Mouse (Mus musculus): ENCODE measurements around the gene Rap1b. TPM values are rescaled to one million over a fixed set of nuclear protein-coding genes. Genes with fewer than 3 reads are reported as not detected.

Rap1b gene
- polyA plus RNA-seq, 1 experiment from 2014 or later = 174 TPM

GRCm38 (mm10) chr10:117796181-117796580, 49.7 kb downstream of the Rap1b start:
- DNase-seq (ENCODE audit: low spot score) (no peak), ATAC-seq (replicated peaks; ENCODE audit: low FRiP score, low read depth) (no peak)
- 0 out of 2 replicates have a peak, but pooled peaks cover 3% of the 10 kb centered on the region for H3K4me1 ChIP-seq (replicated peaks; ENCODE audit: insufficient read depth, low read length)
- no peak overlapping the region for H3K4me2 ChIP-seq (ENCODE audit: low read length)
- H3K9ac ChIP-seq (ENCODE audit: low read depth, low read length) = no peak overlapping the region
- WGBS = 93% methylated on average over 7 of the region's 7 CpGs
- TF ChIP-seq CTCF (IDR thresholded peaks at IDR 0.05; ENCODE audit: low read depth) = peak; percentile 42; the same call in 1 of the 2 replicates
- H3K4me3 ChIP-seq (replicated peaks; ENCODE audit: low read depth, low read length) = no peak overlapping the region
- no peaks in the 10 kb centered on the region for H3K9me3 ChIP-seq (replicated peaks; ENCODE audit: low read length)
- no peak overlapping the region for H3K27ac ChIP-seq
- H3K27me3 ChIP-seq (ENCODE audit: insufficient read depth, low read length) = no peaks in the 10 kb centered on the region
- no peaks in the 10 kb centered on the region for H3K36me3 ChIP-seq (ENCODE audit: insufficient read depth, low read length)

GRCm38 (mm10) chr10:117795206-117795605, 50.6 kb downstream of the Rap1b start:
- no peak overlapping the region for H3K4me2 ChIP-seq (ENCODE audit: low read length)
- H3K36me3 ChIP-seq (ENCODE audit: insufficient read depth, low read length) = no peaks in the 10 kb centered on the region
- ATAC-seq (replicated peaks; ENCODE audit: low FRiP score, low read depth) (no peak), DNase-seq (ENCODE audit: low spot score) (no peak)
- no peak overlapping the region for H3K9ac ChIP-seq (ENCODE audit: low read depth, low read length)
- TF ChIP-seq CTCF (IDR thresholded peaks at IDR 0.05; ENCODE audit: low read depth) = no peak
- no peak overlapping the region for H3K27ac ChIP-seq
- H3K4me1 ChIP-seq (replicated peaks; ENCODE audit: insufficient read depth, low read length) = 0 out of 2 replicates have a peak, but pooled peaks cover 3% of the 10 kb centered on the region
- no peaks in the 10 kb centered on the region for H3K9me3 ChIP-seq (replicated peaks; ENCODE audit: low read length)
- 86% methylated on average over 4 of the region's 4 CpGs for WGBS
- no peak overlapping the region for H3K4me3 ChIP-seq (replicated peaks; ENCODE audit: low read depth, low read length)
- H3K27me3 ChIP-seq (ENCODE audit: insufficient read depth, low read length) = no peaks in the 10 kb centered on the region

GRCm38 (mm10) chr10:117793436-117794030, 52.3 kb downstream of the Rap1b start:
- 73% methylated on average over 11 of the region's 11 CpGs for WGBS

GRCm38 (mm10) chr10:117792141-117793091, 53.4 kb downstream of the Rap1b start, which contains the start of gene Nup107:
Gene Nup107 (minus strand): TSS chr10:117792705.
- Histone ChIP-seq H3K9ac (ENCODE audit: low read depth, low read length) (peak within 1 kb of the TSS; percentile 82), H3K4me2 (ENCODE audit: low read length) (peak within 1 kb of the TSS; percentile 81), H3K4me3 (replicated peaks; ENCODE audit: low read depth, low read length) (peak within 1 kb of the TSS; percentile 85), H3K27ac (peak within 1 kb of the TSS; percentile 81), H3K4me1 (replicated peaks; ENCODE audit: insufficient read depth, low read length) (0 out of 2 replicates have a peak, but pooled peaks cover 3% of the 10 kb centered on the region), H3K36me3 (ENCODE audit: insufficient read depth, low read length) (peaks cover 4% of the 10 kb centered on the region; the same call in 1 of the 2 replicates), H3K27me3 (ENCODE audit: insufficient read depth, low read length) (no peaks in the 10 kb centered on the region), H3K9me3 (replicated peaks; ENCODE audit: low read length) (no peaks in the 10 kb centered on the region)
- ATAC-seq (replicated peaks; ENCODE audit: low FRiP score, low read depth) (peak; percentile 97), DNase-seq (ENCODE audit: low spot score) (peak; percentile 100)
- TF ChIP-seq CTCF (IDR thresholded peaks at IDR 0.05; ENCODE audit: low read depth) = 0 out of 2 replicates have a peak, but pooled peaks have one; percentile 3
- under 1% methylated on average over 75 of the region's 75 CpGs for WGBS

More at GRCm38 (mm10) chr10:117793436-117794030, 52.3 kb downstream of the Rap1b start:
- Histone ChIP-seq H3K27ac (peak overlapping the region; percentile 75), H3K9ac (ENCODE audit: low read depth, low read length) (no peak overlapping the region), H3K4me3 (replicated peaks; ENCODE audit: low read depth, low read length) (no peak overlapping the region), H3K4me1 (replicated peaks; ENCODE audit: insufficient read depth, low read length) (0 out of 2 replicates have a peak, but pooled peaks cover 3% of the 10 kb centered on the region), H3K4me2 (ENCODE audit: low read length) (peak overlapping the region; percentile 52), H3K9me3 (replicated peaks; ENCODE audit: low read length) (no peaks in the 10 kb centered on the region), H3K36me3 (ENCODE audit: insufficient read depth, low read length) (no peaks in the 10 kb centered on the region), H3K27me3 (ENCODE audit: insufficient read depth, low read length) (no peaks in the 10 kb centered on the region)
- ATAC-seq (replicated peaks; ENCODE audit: low FRiP score, low read depth) = no peak
- no peak for TF ChIP-seq CTCF (IDR thresholded peaks at IDR 0.05; ENCODE audit: low read depth)
- no peak for DNase-seq (ENCODE audit: low spot score)

GRCm38 (mm10) chr10:117791171-117791470, 54.7 kb downstream of the Rap1b start:
- Histone ChIP-seq H3K36me3 (ENCODE audit: insufficient read depth, low read length) (peaks cover 12% of the 10 kb centered on the region; the same call in 1 of the 2 replicates), H3K9ac (ENCODE audit: low read depth, low read length) (peak overlapping the region; percentile 82; the same call in 1 of the 2 replicates), H3K4me2 (ENCODE audit: low read length) (peak overlapping the region; percentile 81; the same call in 1 of the 2 replicates), H3K4me3 (replicated peaks; ENCODE audit: low read depth, low read length) (no peak overlapping the region), H3K9me3 (replicated peaks; ENCODE audit: low read length) (no peaks in the 10 kb centered on the region), H3K27me3 (ENCODE audit: insufficient read depth, low read length) (no peaks in the 10 kb centered on the region), H3K27ac (no peak overlapping the region), H3K4me1 (replicated peaks; ENCODE audit: insufficient read depth, low read length) (0 out of 2 replicates have a peak, but pooled peaks cover 3% of the 10 kb centered on the region)
- DNase-seq (ENCODE audit: low spot score) = no peak
- ATAC-seq (replicated peaks; ENCODE audit: low FRiP score, low read depth) = no peak
- no peak for TF ChIP-seq CTCF (IDR thresholded peaks at IDR 0.05; ENCODE audit: low read depth)
- WGBS = 92% methylated on average over 2 of the region's 2 CpGs

Data from kidney, postnatal 0 days (tissue).